Mouse (Mus musculus): ENCODE data around the gene Vmn1r130.
"Not testable (repeated sequence)": the region's sequence is repeated elsewhere in the genome, so short reads cannot be mapped to it uniquely, and the experiment has no call there.

Gene Vmn1r130

GRCm38 (mm10) chr7:21511480-21511879 lies at the start of gene Vmn1r130:
Gene Vmn1r130, plus strand, starts transcription at chr7:21511780.
- DNase-seq, result not testable (repeated sequence)

GRCm38 (mm10) chr7:21545990-21546389 lies 34.4 kb downstream of the Vmn1r130 start, which contains the start of gene Vmn1r131:
Gene Vmn1r131, minus strand, starts transcription at chr7:21546090.
- DNase-seq, result not testable (repeated sequence)

All from lung, postnatal 10 days (tissue).